Mouse (Mus musculus) B cell, adult 2 months (primary cell): ENCODE results near the gene Tmed9.
A peak's percentile ranks its signal among the peaks of the same experiment; 100 is the strongest.

ENCODE experiments used
- DNase-seq, 2 experiments: peaks; one replicate each; pipeline ENCODE4 v3.0.0; 2022

The Tmed9 gene

DNA sequence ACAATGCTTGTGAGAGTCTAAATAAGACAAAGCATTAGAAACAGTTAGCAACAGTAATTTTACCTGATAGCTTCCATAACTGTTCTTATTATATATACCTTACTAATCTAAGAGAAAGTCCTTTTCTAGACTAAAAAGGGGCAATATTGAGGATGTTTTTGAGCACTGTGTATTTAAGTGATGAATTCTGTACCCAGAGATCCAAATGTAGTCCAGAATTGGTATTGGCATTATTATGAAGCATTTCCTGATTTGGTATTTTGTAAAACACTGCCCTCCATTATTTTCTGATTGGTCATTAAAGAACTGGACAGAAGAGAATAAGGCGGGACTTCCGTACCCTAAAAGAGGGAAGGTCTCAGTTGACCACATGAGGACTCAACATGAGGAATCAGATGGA, at the start of gene Tmed9:
Tmed9 (plus strand) TSS at position 301 of the 400 bp plus-strand sequence.
- no peak for DNase-seq

DNA sequence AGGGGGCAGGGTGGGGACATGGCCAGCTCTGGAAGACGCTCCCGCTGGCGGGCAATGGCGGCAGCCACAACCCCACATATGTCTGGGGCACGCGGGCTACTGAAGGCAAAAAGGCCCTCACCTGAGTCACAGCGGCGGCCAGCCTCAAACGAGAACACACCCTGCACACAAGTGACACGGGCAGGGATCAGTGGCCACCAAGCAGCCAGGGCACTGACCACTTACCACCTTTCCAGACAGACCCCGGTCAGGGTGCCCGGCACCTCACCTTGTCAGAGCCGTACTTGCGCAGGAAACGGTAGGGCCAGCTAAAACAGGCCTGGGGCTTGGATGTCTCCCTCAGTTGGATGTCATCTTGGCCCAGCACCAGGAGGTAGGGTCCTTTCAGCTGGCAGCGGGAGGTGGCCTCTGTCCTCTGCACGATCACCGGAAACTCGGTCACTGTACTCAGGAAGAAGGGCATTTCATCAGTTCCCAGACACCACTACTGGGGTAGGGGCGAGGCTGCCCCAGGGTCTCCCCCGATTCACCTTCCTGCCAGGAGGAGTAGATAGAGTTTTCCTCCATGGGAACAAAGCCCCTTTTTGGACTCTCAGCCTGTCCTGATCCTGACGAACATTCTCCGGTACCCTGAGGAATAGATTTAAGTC, 49.5 kb upstream of the Tmed9 start:
- no peak for DNase-seq

DNA sequence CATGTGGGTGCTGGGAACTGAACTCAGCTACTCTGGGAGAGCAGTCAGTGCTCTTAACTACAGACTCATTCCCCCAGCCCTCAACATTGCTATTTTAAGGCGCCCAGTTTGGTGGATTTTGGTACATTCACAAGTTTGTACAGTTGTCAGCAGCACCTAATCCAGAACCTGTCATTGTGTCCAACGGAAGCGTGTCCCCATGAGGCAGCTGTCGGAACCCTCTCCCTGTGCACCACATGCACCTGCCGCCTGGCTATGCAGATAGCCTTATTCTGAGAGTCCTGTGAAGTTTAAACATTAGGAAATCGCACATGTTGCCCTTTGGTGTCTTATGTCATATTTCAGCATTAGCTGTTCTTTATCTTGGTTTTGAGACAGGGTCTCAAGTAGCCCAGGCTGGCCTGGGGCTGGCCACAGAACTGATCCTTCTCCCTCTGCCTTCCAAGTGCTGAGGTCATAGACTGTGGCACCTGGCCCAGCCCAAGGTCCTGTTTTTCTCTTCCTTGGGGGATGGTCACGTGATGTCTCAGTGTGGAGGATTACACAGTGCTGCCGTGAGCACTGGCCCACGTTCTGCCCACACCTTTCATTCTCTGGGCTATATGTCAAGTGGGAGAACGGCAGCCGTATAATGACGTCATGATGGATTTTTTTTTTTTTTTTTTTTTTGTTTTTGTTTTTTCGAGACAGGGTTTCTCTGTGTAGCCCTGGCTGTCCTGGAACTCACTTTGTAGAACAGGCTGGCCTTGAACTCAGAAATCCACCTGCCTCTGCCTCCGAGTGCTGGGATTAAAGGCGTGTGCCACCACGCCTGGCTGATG, 47.6 kb upstream of the Tmed9 start:
- peak; percentile 36 to 42 for DNase-seq

DNA sequence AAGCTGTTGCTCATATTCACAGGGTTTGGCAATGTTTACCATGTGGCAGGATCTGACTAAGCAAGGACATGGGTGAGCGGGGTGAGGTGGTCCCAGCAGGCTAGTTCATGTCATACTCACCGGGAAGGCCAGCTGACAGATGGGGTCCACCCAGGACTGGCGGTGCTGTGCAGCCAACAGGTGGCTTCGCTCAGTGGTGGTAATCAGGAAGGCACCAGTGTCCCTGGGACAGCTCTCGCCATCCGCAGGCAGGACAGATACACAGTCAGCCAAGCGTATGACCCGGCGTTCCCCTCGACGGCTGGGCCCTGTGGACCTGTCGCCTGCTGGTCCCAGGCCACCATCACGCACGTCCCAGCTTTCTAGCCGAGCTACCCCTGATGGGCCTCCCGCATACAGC, 46.3 kb upstream of the Tmed9 start:
- peak; percentile 40 to 43 for DNase-seq

DNA sequence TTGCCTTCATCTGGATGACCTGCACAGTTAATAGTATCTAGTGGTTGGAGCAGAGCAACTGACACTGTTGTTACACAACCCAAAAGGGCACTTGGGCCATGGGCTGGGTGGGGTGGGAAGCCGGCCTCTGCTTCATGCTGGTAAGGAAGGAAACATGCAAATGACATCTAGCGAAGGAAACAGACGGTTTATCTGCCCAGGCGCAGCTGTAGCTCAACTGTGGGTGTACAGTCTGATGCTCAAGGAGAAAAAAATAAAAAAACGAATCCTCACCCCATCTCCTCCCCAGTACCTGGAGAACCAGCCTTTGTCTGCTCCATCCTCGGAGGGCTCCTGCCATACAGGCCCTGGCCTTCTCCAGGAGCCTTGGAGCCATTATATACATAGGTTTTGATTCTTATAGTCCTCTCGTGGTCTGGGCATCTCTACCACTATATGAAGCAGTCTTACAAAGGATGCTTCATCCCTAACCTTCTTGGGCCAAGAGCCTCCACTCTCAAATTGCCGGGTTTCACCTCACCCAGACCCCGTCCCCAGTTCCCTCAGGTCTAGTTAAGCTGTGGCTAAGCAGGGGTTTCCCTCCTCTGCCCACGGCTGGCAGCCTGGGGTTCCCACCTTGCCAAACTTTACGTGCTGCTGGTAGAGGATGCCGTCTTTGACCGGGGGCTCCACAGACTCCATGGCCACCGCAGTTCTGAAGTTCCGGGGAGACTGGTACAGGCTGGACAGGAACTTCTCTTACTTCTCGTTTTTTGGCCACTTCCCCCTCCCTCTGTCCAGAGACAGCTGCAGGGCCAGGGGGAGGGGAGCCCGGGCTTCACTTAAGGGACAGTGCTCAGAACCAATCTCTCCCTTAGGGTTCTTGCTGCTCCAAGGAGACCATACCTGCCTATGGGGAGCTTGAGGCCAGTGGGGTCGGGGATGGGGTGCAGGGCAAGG, 45.4 kb upstream of the Tmed9 start:
- DNase-seq, result peak; percentile 57 to 58

DNA sequence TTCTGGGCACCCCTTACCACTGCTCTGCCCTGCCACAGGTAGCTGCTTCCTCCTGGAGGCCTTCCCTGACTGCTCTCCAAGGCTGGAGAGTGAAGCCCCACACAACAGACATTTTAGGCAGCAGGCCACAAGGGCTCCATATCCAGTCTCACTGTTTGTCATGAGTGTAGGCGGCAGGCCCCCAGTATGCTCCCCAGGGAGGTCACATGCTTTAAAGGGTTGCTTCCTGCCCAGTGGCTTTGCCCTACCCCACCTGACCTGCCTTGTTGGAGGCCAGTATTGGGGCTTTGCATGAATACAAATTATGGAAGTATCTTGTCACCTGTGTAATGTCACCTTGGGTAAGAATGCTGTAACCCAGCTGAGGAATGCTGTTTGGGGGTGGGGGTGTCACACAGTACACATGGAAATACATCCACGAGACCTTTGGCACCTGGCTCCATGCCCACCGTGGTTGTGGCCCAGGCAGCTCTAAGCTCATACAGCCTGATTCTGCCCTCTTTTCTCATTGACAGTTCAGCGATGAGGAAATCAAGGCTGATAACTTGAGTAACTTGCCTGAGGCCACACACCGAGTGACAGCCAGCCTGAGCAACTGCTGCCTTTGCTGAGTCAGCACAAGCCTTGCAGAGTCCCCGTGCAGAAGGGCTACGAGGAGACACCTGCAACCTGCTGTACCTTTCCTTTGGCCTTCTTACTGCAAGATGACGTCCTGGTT, 44.2 kb upstream of the Tmed9 start, which contains the start of gene Dok3:
Dok3 (minus strand) TSS at position 99 of the 718 bp plus-strand sequence.
- peak; percentile 87 to 90 for DNase-seq

DNA sequence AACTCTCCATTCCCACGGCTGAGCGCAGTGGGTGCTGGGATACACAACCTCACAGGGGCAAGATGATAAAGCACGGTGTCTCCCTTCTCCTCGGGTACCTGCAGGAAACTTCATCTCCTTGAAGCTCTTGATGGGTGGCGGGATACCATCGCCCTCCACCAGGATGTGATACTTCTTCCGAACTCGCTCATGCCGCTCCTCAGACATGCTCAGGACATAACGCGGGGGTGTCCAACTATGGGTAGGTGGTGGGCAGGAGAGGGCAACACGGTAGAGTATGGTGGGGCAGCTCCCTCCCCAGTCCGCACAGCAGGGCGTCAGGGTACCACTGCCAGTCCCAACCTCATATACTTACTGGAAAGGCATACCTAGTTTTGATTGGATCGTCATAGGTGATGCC, 38.3 kb upstream of the Tmed9 start:
- no peak for DNase-seq

DNA sequence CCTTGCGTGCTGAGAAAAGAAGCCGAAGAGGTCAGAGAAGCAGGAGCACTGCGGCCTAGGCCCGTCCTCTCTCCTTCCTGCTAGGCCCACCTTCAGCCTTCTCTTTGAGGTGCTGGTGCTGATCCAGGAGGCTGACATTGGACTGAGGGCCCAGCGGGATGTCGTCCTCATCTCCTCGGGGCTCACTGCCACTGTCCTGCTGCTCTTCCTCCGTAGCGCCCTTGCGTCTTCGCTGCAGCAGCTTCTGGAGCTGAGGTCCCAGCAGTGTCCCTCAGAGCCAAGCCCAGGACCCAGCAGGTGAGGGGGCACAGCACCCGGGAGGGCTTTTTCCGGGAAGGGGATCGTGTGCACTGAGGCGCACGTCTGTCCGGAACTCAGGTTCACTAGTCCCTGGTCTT, 37.7 kb upstream of the Tmed9 start:
- no peak for DNase-seq

DNA sequence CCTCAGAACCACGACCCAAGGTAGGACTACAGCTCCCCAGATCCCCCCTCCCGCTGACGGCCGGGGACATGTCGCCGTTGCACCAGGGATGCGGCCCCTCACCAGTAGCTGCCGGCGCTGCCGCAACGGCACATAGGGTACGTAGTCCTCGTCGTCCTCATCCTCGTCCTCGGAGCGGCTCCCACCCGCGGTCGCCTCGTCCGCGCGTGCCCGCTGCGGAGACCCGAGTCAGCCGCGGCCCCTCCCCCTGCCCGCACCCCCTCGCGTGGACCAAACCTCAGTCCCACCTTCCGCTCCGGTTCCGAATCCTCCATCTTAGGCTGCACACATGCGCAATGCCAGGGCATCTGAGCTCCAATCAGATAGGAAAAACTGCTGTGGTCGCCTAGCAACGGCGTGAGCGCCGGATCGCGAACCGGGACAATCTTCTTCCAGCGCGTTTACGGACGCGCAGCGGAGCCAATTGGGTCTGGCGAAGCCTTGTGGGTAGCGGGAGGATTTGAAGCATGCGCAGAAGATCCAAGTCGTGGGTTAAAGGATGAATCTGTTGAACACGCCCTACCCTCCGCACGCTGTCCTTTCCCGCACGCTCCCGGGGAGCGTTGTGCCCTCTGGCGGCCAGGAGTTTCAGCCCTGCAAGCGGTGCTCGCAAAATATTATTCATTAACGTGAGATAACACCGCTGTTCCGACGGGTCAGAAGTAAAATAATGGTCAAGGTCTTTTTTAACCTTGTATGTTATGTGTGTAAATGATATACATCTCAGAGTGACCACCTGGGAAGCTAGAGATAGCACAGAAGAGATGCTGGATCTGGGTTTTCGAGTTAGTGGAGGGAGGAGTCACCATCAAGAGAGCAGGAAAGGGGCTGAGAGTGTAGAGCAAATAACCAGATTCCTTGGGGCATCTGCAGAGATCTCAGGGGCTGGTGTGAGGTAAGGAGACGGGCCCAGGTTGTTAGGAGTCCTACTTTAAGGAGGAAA, 37.0 kb upstream of the Tmed9 start, which contains the start of gene Ddx41:
Ddx41 (minus strand) TSS at position 465 of the 982 bp plus-strand sequence.
- peak; percentile 94 to 96 for DNase-seq

DNA sequence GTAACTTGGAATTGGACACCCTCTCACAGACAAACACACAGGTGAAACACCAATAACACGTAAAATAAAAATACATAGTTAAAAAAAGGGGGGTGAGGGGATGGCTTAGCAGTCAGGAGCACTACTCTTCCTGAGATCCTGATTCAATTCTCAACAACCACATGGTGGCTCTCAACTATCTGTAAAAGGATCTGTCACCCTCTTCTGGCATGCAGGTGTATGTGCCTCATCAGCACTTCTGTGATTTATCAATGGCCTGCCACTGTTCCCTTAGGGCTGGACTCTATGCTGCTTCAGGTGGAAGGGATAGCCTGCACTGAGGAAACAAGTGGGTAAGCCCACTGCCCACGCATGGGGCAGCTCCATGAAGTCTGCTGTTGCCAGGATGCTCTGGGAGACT, 32.6 kb upstream of the Tmed9 start:
- DNase-seq, result peak; percentile 52 to 54

DNA sequence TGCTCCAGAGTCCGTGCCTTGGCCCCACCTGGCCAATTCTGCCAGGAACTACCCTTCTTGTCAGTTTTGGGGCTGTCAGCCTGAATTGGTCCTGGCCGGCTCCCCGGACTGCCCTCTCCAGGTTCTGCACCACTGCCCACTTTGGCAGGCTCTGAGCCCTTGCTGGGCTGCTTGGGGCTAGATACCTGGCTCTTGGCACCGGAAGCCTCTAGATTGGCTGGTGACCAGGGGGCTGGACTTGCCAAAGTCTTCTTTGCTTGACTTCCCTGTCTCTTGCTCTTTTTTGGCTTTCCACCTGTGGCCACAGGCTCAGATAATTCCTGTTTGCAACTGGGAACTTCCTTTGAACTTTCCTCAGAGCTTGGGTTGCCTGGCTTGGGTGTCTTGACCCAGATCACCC, 30.6 kb upstream of the Tmed9 start:
- no peak for DNase-seq

DNA sequence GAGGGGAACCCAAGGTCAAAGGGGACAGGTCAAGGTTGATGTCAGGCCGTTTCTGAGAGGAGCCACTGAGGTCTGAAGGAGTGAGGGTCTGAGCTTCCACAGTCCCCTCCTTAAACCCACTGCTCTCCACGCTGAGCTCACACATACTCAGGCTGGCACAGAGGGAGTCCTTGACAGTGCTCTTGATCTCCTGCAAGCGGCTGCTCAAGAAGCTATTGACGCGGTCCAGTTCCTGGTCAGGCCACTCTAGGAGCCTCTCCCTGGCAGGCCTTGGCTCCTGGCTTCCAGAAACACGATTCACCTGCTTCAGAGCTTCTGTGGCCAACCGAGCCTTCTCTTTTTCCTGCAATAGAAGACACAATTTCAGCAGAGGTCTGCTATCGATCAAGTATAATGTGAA, 30.1 kb upstream of the Tmed9 start:
- no peak for DNase-seq

DNA sequence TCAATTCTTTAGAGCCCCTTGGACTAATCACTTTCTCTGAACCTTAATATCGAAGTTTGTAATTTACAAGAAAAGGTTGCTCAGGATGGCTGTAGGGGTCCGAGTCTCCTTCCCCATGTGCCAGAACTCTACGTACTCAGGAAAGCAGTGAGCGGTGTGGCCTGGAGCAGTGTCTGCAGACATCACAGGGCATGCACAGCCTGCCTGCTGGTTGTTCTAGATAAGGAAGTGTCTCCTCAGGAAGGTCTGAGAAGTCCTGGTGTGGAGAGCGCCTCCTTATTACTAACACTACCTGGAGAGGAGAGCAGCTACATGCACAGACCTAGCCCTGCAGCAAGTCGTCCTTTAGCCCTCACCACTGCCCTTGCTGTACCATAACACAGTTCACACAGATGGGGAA, 28.7 kb upstream of the Tmed9 start:
- DNase-seq, result no peak

DNA sequence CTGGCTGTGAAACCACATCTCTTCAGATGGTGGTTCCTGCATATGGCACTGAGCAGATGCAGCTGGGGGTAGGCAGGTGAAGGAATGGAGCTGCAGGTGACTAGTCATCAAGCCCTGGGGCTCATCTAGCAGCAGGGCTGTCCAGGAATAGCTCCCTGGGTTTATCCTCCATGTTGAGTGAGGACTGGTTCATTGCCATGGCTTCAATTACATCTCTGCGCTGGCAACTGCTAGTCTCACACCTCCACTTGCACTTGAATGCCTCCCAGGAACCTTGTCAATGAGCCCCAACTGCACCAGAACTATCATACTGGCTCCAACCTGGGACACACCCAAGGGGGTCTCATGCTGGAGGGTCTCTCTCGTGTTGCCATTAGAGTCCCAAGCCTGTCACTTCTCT, 25.6 kb upstream of the Tmed9 start:
- no peak for DNase-seq

DNA sequence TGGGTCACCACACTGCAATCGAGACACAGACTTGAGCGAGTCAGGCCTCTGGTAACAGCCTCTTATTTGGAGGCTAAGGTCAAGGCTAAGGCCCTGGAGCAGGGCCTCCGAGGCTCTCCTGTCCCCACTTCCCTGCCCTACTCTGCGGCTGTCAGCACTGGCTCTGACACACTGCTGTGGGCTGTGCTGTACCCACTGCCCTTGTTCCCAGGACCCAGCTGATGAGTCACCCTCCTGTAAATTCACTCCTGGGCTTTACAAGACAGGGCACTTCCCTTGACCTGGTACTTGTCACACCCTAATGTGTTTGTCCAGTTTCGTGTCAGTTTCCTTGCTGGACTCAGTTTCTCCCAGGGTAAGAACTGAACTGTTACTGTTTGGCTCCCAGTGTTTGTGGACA, 25.1 kb upstream of the Tmed9 start:
- DNase-seq, result no peak

DNA sequence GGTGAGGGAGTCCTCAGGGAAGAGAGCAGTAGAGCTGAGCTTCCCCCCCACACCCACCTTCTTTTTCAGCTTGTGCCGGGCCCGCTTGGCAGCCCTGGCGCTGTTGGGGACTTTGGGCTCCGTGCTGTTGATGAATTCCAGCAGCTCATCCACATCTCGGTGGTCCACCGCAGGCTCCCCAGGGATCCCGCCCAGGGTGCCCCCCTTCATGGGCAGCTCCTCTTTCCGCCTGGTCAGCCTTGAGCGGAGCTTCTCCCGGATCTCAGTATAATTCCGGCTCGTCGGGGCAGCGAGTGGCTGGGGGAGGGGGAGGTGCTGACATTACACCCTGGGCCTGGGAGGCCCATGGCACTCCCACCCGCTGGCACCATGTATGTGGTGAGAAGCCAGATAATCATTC, 24.5 kb upstream of the Tmed9 start:
- no peak for DNase-seq

DNA sequence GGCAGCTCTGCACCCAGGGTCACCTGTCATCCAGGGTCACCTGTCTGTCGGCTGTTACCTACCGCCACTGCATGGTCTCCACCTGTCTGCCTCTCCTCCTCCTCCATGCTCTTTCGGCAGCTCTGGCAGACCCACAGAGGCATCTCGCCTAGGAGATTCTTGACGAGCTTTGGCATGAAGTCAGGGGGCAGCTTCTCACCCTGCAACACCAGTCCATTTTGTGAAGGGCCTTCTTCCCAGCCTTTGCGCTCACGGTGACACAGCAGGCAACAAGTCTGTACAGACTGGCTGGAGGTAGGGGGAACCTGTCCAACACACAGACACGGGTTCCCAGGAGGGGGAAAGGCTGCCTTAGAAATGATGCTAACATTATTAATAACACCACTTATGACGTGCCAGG, 17.6 kb upstream of the Tmed9 start:
- no peak for DNase-seq

DNA sequence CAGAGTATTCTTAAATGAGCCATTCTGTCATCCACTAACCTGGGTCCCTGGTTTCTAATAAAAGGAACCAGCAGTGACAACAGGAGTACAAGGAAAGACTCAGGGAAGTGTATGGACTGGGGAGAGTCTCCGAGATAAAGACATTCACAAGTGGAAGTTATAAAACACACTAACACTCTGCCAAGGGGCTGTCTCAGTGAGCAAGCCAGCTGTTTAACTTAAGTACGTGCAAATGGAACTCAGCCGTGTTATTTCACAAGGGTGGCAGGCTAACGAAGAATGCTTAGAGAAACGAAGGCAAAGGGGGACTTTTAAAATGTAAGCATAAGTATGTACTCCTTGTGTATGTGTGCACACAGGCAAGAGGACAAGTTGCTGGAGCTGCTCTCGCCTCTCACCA, 16.0 kb upstream of the Tmed9 start:
- DNase-seq, result no peak

DNA sequence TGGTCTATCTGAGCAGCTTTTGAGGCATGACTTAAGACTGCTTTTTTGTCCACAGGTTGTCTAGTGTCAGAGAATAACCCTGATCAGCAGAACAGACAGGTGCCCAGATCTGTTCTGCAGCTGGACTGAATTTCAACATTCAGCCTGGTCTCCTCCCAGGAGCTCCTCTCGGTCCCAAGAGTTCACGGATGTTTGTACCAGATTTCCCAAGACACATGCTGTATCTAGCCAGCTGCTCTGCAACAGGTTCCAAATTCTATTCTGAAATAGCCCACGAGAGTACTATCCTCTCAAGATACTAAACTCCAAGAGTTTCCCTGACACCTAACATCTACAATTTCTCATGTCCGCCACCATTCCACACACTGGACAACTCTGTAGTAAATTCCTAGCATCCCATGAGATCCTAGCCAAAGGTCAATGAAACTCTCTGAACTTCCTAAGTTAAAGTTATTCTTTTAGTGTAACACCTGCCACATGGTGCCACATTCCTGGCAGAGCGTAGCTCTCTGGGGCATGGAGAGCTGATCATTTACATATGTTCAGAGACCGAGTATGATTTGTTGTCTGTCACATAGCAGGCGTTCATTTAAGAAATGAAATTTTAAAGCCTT, 10.2 kb upstream of the Tmed9 start:
- no peak for DNase-seq

DNA sequence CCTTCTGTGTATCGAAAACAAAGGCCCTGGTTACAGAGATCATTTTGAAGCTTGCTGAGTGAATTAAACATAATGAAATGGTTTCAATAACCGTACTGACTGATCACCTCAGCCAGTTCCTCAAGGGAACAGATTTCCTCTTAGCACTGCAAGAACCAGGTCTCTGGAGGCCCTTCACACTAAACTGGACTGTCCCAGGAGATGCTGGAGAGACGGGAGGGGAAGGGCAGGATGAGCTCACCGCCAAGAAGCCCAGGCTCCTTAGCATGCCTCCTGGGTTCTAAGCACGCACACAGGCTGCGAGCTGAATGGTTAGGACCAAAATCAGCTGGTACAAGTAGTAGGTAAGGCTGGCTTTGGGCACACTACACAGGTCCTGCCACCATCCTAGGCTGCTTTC, 6.5 kb upstream of the Tmed9 start:
- DNase-seq, result no peak

DNA sequence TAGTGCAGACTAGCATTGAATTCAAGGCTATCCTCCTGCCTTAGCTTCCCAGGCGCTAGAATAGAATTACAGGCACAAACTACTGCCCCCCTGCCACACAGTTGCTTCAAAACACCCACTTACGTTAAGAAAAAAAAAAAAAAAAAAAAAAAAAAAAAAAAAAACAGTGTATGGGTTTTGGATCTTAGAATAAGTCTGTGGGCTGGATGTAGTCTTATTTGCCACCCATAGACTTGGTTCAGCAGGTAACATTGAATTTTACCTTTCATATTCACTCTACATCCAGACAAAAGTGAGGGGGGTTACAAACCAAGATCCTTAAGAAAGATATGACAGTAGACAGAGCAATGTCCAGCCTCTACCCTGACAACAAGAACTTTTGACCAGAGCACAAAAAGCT, 5.6 kb upstream of the Tmed9 start:
- no peak for DNase-seq
